Mouse (Mus musculus) liver, embryonic 14.5 days (tissue): ENCODE measurements around the gene B4galnt2. TPM values are rescaled to one million over a fixed set of nuclear protein-coding genes. Genes with fewer than 3 reads are reported as not detected.

Experiments
- ATAC-seq: fragments of 200-750 bp; cut with Nextera tagmentation; 2 replicates; pipeline ENCODE4 v1.8.0; 2017; ENCODE audit warnings: moderate number of reproducible peaks, mild to moderate bottlenecking, moderate library complexity; ENCODE audit not compliant: insufficient read depth
- DNase-seq, 3 experiments: peaks; one replicate each; pipeline ENCODE4 v3.0.0-alpha.2; 2012 to 2013; ENCODE audit warnings: low read depth in 3 of 3, low spot score in 3 of 3
- H3K27ac ChIP-seq: fragments of 300-500 bp; sonication (generic); 2 replicates; pipeline ENCODE4 v1.5.1; 2014; ENCODE audit warnings: moderate library complexity, mild to moderate bottlenecking, control low read depth, inconsistent platforms
- H3K27me3 ChIP-seq: fragments of 300-500 bp; sonication (generic); 2 replicates; pipeline ENCODE4 v1.6.1; 2014; ENCODE audit warnings: mild to moderate bottlenecking, low read length, moderate library complexity; ENCODE audit not compliant: control insufficient read depth, insufficient read depth
- H3K36me3 ChIP-seq: fragments of 300-500 bp; sonication (generic); replicated peaks from 2 replicates; pipeline ENCODE4 v1.6.1; 2014; ENCODE audit warnings: low read depth; ENCODE audit not compliant: control insufficient read depth, insufficient read depth
- H3K4me1 ChIP-seq, 2 experiments: fragments of 200-500 bp in 1 of 2; fragments of 300-500 bp in 1 of 2; sonication (generic) in 1 of 2; replicated peaks; 2 replicates each; pipeline ENCODE4 v1.6.1; 2012 to 2014; ENCODE audit warnings: antibody characterized with exemption in 1 of 2, inconsistent platforms in 1 of 2, low read length in 1 of 2; ENCODE audit not compliant: control insufficient read depth in 2 of 2, insufficient read depth in 2 of 2
- H3K4me2 ChIP-seq: fragments of 300-500 bp; sonication (generic); 2 replicates; pipeline ENCODE4 v1.6.1; 2014; ENCODE audit warnings: low read depth, mild to moderate bottlenecking, control low read depth, moderate library complexity
- H3K4me3 ChIP-seq, 2 experiments: fragments of 200-500 bp in 1 of 2; fragments of 300-500 bp in 1 of 2; sonication (generic) in 1 of 2; 2 replicates each; pipeline ENCODE4 v1.5.1; 2012 to 2014; ENCODE audit warnings: low read depth in 2 of 2, low read length in 2 of 2, mild to moderate bottlenecking in 2 of 2, control low read depth in 1 of 2, inconsistent platforms in 1 of 2, moderate library complexity in 1 of 2; ENCODE audit not compliant: insufficient read depth in 1 of 2
- H3K9ac ChIP-seq: fragments of 300-500 bp; sonication (generic); replicated peaks from 2 replicates; pipeline ENCODE4 v1.6.1; 2014; ENCODE audit warnings: mild to moderate bottlenecking, control low read depth, moderate library complexity
- H3K9me3 ChIP-seq: fragments of 300-500 bp; sonication (generic); 2 replicates; pipeline ENCODE4 v1.6.1; 2016; ENCODE audit warnings: low read length, mixed read lengths; ENCODE audit not compliant: control insufficient read depth
- CTCF ChIP-seq: IDR thresholded peaks from 2 replicates; pipeline ENCODE4 v1.5.1; 2016; ENCODE audit warnings: antibody characterized with exemption, low read depth, control low read depth
- EP300 ChIP-seq: IDR thresholded peaks from 2 replicates; pipeline ENCODE4 v1.6.1; 2016; ENCODE audit warnings: antibody characterized with exemption, low read depth
- WGBS: fragments of 180-500 bp; shearing (Covaris S2); extraction: QIAGEN DNeasy Blood & Tissue Kit; methylation state at CpG from one replicate; pipeline ENCODE4 v1.1.7; 2014; ENCODE audit not compliant: insufficient replicate concordance; 5-methylcytosine and 5-hydroxymethylcytosine counted together
- polyA plus RNA-seq, 2 experiments: library from polyadenylated mRNA; depleted of rRNA in 1 of 2; stranded (reverse) in 1 of 2; unstranded in 1 of 2; fragments of >200 nt; fragmentation: Nextera tagmentation in 1 of 2; extraction: Ambion mirVana in 1 of 2; gene quantifications; 2 replicates each; pipeline versions ENCODE4 v1.2.1 to v1.2.3; 2012 to 2014

The B4galnt2 gene
- polyA plus RNA-seq, 2 experiments: 0.02 to 0.09 TPM

DNA sequence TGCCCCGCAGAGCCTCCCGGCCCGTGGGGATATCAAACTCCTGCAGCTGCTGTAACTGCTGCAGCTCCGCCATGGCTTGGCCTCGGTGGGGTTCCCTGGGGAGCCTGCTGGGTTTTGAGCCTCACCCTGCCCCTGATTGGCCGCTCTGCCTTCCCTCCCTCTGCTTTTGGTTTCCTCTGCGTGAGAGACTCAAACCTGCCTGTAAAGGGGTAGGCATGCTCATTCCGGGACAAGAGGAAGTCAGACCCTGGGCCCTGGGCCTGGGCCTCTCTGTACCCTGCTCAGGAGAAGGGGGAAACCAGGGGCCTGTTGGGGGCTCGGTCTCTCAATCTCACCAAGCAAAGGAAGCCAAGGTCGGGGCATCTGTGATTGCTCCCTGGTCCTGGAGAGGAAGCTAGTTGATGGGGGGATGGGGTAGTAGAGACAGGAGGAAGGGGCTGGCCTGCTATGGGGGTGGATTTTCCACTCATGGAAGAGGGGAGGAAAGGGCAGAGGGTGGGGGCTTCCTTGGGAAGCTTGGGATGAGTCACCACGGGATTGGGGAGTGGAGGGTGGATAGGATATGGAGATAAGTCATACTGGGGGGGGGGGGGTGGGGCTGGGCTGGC is 72.5 kb downstream of the B4galnt2 start, which contains the start of gene Abi3:
Gene Abi3, minus strand, starts transcription at position 403 of the 608 bp plus-strand sequence.
- WGBS: 3% methylated on average over 11 of the region's 11 CpGs
- Histone ChIP-seq H3K4me2 (peak within 1 kb of the TSS; percentile 38), H3K36me3 (no peaks in the 10 kb centered on the region), H3K4me1 (peaks cover 4 to 23% of the 10 kb centered on the region in 2 experiments; a peak in 3 of 4 replicates), H3K9me3 (no peaks in the 10 kb centered on the region), H3K27ac (no peak within 1 kb of the TSS), H3K9ac (no peak within 1 kb of the TSS), H3K27me3 (no peaks in the 10 kb centered on the region; the same call in 1 of the 2 replicates), H3K4me3 (peak within 1 kb of the TSS; percentile 25 to 31; a peak in 3 of 4 replicates)
- TF ChIP-seq CTCF (no peak), EP300 (no peak)
- ATAC-seq (peak; percentile 74), DNase-seq (peak in 1 of 3 experiments; percentile 49)

DNA sequence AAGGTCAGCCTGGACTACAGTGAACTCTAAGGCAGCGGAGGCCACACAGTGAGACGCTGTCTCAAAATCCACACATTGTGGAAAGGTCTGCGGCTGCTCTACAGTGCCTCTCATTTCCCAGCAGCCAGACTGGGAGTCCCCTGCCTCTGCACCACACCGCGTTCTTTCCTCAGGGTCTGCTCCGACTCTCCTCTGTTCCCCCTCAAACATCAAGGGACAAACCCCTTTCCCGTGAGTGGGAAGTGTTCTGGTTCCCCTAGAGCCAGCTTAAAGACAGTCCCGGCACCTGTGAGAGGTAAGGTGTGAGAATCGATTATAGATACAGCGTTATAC is 73.2 kb downstream of the B4galnt2 start:
- Histone ChIP-seq H3K36me3 (no peaks in the 10 kb centered on the region), H3K9me3 (no peaks in the 10 kb centered on the region), H3K27ac (no peak overlapping the region), H3K4me3 (peak overlapping the region; percentile 25 to 31; a peak in 3 of 4 replicates), H3K27me3 (no peaks in the 10 kb centered on the region; the same call in 1 of the 2 replicates), H3K4me2 (peak overlapping the region; percentile 38), H3K4me1 (peaks cover 4 to 23% of the 10 kb centered on the region in 2 experiments; a peak in 3 of 4 replicates), H3K9ac (no peak overlapping the region)
- TF ChIP-seq EP300: no peak
- no peak for TF ChIP-seq CTCF
- DNase-seq: no peak
- whole genome bisulfite sequencing: 38% methylated on average over 10 of the region's 10 CpGs
- no peak for ATAC-seq

DNA sequence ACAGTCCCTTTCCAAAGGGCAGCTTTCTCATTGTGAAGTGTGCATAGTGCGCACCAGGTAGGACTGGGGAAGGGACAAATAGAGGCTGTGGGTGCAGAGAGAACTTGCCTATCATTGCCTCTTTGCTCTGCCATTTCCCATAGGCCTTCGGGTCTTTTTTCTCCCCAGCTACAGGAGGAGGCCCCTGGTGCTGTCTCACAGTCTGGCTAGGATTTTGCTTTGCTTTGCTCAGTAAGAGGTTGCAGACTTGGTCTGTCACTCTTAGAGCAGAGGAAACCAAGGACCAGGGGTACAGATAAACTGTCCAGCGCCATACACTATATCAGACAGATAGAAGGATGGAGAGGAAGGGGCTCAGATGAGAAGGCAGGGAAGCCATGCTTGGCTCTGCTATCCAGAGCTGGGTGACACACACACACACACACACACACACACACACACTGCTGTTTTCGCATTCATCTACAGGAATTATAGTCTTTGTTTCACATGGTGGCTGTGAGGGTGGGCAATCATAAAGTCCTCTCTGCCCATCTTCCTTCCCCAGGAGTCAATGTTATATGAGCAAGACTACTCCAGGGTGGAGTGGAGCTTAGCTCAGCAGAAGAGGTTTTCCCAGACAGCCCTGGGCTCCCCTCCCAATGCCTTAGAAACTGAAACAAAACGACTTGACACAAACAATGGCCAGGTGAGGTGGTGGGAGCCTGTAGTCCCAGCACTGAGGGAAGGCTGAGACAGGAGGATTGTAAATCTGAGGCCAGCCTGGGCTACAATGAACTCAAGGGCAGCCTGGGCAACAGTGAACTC is 73.8 kb downstream of the B4galnt2 start:
- Histone ChIP-seq H3K36me3 (no peaks in the 10 kb centered on the region), H3K9me3 (no peaks in the 10 kb centered on the region), H3K4me3 (peak overlapping the region; percentile 25 to 31; a peak in 3 of 4 replicates), H3K4me1 (peaks cover 5 to 24% of the 10 kb centered on the region in 2 experiments; a peak in 3 of 4 replicates), H3K27ac (no peak overlapping the region), H3K9ac (no peak overlapping the region), H3K4me2 (peak overlapping the region; percentile 38), H3K27me3 (no peaks in the 10 kb centered on the region; the same call in 1 of the 2 replicates)
- ATAC-seq: no peak
- WGBS: 51% methylated on average over 5 of the region's 5 CpGs
- DNase-seq: no peak
- TF ChIP-seq CTCF (no peak), EP300 (no peak)

DNA sequence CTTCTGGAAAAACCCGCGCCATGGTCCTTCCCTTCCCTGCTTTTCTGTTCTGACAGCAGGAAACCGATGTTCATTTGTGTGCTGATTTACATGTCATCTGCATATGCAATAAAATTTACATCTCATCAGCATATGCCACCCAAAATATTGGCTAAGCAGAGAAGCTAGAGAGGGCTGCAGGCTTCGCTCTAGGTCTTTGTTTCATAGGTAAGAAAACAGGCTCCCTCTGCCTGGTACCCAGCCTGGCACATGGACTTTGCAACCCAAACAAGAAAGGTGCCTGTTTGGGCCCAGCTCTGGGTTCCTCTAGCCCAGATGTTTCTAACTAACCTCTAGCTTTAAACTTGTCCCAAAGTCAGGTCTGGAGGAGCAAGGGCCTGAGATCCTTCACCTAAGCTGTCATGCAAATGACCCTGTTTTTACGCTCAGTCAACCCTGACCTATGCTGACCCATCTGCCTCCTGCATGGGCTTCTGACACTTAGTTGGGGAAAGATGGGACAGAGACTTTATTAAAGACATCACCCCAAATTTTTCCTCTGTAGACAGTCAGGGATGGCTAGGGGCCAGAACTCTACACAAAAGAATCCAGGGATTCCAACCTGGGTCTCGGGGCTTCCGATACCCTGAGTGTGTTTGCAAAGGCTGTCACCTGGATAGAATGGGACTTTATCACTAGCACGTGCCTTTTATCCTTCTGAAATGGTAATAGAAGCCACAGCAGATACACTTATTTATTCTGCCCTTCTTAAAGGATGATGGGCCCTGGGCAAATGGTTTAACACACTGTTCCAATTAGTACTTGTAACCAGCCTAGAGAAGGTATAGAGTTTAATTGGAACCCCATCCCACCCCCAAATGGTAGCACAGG is 75.5 kb downstream of the B4galnt2 start:
- no peak overlapping the region for H3K4me3 ChIP-seq
- H3K36me3 ChIP-seq: no peaks in the 10 kb centered on the region
- H3K27ac ChIP-seq: no peak overlapping the region
- H3K4me2 ChIP-seq: no peak overlapping the region
- no peak overlapping the region for H3K9ac ChIP-seq
- ATAC-seq: no peak
- H3K27me3 ChIP-seq: no peaks in the 10 kb centered on the region; the same call in 1 of the 2 replicates
- H3K4me1 ChIP-seq: peaks cover 19 to 41% of the 10 kb centered on the region in 2 experiments
- H3K9me3 ChIP-seq: no peaks in the 10 kb centered on the region
- no peak for DNase-seq
- TF ChIP-seq CTCF: no peak
- no peak for TF ChIP-seq EP300
- 69% methylated on average over 8 of the region's 8 CpGs for WGBS
